Mouse (Mus musculus): ENCODE data around the gene Id2.

Id2 gene

DNA sequence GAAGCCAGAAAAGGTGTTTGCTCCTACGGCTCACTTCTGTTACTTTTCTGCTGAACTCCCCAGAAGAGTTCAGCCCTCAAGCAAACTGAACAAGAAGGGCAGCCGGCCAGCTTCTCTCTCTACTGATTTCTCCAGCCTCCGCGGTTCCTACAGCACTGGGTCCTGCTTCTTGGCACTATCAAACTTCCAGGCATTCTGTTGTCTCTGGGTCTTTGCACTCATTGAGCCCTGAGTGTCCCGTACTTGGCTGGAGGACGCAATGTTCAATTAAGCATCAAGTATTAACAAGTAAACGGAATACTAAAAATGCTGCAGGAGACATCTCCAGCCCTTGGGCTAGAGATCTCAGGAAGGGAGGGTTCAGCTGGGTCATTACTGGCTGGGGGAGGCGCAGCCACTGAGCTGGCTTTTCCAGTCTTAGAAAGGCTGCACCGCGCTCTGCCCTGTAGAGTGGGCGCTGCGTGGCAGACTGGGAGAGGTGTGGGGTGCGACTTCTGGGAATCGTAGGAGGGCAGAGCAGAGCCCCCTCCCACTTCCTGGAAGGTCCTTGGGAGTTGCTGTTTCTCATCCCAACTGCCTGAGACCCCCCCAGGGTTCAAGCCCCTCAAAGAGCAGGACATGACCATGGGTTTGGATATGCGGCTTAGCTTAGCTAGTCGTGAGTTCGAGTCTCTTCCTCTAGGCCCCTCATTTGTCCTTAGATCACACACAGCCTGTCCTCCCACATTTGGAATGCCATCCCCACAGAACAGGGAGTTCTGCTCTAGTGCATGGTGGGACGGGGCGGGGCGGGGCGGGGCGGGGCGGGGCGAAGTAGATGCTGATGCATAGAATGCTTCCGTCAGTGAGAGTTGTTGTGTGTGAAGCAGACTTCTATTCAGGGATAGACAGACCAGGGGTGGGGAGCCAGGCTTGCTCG, 13.4 kb downstream of the Id2 start:
- DNase-seq (ENCODE audit: extremely low spot score), result peak; percentile 16

DNA sequence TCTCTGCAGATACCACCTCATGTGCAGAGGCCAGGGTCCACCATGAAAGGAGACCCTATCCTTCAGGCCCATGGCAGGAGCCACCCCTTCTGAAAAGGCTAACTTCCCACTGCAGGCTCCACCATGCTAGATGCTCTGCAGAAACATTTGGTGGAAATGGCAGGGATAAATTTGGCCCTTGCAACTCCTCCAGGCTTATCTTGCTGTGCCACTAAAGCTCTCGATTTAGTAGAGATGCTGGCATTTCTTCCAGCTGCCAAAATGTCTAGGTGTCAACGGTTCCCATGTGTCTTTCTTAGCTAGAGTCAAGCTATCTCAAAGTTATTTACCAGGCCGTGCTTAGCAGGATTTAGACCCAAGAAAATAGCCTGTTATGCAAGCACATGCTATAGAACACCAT, 22.6 kb downstream of the Id2 start:
- DNase-seq (ENCODE audit: extremely low spot score), result no peak

DNA sequence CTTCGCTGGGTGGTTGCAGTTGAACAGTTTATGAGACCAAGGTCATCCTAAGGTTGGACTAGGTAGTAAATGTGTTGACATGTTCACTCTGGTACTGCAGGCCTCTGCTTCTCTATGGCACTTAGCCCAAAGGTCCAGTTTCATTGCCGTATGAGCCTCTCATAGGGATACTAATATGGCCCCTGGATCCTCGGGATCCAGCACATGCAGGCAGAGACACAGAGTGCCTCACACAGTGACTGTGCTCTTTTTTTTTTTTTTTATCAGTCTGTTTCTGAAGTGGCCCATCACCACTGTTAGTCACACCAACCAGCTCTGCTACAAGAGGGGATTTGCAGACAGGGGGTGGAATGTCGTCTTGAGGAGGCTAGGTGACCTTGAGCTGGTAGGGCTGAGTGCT, 23.6 kb downstream of the Id2 start:
- DNase-seq (ENCODE audit: extremely low spot score), result no peak

DNA sequence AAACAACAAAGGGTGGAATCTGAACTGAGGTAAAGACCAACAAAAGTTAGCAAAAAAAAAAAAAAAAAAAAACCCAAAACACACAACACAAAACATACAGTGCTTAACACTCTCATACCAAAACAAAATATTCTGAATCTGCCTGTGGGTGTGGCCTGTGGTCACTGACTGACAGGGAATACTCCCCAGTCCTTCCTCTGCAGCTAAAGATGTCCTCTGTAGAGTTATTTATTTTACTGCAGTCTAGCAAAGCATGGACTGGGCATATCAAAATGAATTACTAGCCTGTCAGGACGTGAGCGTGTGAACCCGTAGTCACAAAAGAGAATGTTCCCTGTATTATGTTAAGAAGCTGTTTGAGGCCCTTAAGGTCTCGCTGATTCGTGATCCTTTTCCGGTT, 34.7 kb downstream of the Id2 start:
- no peak for DNase-seq (ENCODE audit: extremely low spot score)

DNA sequence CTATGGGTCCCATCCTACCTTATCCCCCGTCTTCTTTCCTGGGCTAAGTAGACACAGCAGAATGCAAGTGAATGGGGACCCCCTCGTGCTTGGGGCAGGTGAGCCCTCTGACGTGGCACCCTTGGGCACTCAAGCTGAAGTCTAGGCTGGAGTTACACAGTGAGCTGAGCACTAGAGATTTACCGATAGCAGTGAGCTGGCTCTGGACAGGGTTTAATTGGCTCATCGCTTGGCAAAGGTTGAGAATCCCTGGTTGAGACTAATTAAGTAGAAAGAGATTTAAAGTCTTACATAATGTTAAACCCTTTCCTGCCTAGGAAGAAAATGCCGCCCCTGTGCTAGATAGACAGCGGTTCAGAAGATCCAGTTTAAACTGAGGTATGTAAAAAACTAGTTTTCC, 36.0 kb downstream of the Id2 start:
- no peak for DNase-seq (ENCODE audit: extremely low spot score)

DNA sequence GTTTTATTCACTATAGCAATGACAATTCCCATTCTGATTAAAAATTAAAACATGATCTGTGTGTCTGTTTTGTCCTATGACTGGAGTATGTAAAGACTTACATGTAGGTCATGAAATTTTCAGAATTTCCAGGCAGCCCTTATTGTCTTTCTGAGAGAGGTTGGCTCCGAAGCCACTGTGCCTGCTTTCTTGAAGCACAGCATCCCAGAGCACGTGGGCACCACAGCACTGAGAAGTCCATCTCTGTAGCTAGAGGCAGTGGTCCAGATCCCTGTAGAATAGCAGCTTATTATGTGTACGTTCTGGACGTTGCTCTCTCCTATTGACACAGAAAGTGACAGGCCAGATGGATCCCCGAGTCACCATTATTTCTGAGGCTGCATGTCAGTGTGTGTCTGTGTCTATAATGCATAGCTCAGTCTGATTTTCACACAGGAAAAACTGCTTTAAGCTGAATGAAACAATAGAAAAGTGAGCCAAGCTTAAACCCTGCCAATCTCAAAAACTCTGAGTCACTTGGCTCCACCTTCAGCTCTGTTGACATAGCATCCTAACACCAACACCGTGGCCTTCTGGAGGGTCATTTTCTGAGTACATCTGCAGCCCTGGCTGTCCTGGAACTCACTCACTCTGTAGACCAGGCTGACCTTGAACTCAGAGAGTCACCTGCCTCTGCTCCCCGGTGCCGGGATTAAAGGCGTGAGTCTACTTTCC, 37.3 kb downstream of the Id2 start:
- no peak for DNase-seq (ENCODE audit: extremely low spot score)

DNA sequence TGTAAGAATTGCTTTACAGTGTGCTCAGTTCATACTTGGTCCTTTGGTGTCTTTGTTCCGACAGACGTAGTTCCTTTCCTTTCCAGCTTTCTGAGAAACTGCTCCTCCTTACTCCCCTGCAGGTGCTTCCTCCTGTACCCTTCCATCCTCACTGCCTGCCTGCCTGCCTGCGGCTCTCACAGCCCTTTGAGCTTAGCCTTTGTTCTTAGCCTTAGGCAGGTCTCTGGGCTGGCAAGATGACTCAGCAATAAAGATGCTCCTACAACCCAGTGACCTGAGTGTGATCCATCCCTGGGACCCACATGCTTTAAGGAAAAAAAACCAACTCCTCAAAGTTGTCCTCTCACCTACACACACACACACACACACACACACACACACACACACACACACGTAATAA, 42.0 kb downstream of the Id2 start:
- no peak for DNase-seq (ENCODE audit: extremely low spot score)

DNA sequence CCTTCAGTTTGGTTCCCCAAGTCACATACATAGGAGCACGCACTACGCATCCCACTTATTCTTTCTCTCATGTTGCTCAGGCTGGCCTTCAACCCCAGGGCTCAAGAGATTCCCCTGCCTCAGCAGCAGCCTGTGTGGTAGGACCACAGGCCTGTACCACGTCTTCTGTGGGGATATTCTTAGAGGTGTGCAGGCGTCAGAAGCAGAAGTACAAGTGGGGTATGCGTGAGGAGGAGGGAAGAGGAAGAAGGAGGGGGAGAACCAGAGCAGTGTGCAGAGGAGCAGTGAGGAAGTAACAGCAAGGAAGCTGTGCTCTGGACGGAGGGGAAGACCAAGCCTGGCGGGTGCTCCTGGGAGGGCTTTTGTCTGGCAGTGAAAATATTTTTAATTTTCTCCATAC, 42.4 kb downstream of the Id2 start:
- no peak for DNase-seq (ENCODE audit: extremely low spot score)

DNA sequence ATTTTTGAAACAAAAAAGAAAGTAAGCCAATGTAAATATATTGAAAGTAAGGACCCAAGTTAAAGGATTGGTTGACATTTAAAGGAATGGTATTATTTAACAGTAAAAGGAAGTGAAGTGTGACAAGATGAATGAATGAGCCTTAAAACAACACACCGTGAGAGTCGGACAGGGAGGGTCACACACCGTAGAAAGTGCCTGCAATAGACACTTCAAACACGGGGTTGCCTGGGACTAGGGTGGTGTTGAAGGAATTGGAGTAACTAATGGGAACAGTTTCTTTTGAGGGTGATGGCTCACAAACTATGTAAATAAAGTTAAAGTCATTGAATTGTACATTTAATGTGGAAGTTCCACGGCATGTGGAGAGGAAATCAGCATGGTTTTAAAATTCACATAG, 47.7 kb downstream of the Id2 start:
- DNase-seq (ENCODE audit: extremely low spot score), result no peak

DNA sequence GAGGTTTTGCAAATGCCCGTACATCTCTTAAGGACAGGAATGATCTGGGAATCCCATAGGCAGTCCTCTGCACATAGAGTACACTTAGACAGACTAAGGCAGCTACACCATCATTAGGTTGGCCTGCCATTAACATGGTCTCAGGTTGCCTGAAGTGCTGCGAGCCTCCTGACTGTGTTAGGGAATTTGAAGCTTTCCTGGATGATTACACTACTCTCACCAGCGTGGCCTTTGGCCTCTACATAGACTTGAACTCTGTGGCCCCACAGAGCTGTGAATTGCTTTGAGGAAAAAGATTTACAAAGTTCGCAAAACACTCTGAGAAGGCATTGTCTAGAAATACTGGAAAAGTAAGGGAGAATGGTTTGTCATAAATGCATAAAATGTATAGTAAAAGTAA, 52.4 kb downstream of the Id2 start:
- DNase-seq (ENCODE audit: extremely low spot score), result no peak

DNA sequence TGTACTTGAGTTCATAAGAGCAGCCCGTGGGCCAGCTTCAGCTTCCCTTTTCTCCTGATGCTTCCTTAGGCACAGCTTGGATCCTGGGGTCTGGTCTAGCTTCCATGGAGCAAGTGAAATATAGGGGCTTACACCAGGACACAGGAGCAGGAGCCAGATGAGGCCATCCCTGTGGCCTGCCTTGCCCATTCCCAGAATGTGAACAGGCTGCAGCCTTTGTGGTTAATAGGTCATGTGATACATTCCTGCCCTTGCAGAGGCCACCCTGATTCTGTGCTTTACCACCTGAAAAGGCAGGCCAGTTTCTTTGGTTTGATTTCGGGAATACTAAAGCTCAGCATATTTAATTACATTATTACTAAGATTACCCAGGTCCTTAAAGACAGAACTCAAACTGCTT, 52.9 kb downstream of the Id2 start:
- no peak for DNase-seq (ENCODE audit: extremely low spot score)
